Mouse (Mus musculus) stomach, embryonic 14.5 days (tissue): ENCODE measurements around the gene Spc24. TPM values are rescaled to one million over a fixed set of nuclear protein-coding genes. Genes with fewer than 3 reads are reported as not detected.
"Not testable (repeated sequence)": the region's sequence is repeated elsewhere in the genome, so short reads cannot be mapped to it uniquely, and the experiment has no call there.

Experiments used
- ATAC-seq: fragments of 200-750 bp; cut with Nextera tagmentation; 2 replicates; pipeline ENCODE4 v1.8.0; 2017; ENCODE audit warnings: low read depth, moderate TSS enrichment; ENCODE audit not compliant: insufficient number of reproducible peaks, insufficient read depth, low FRiP score
- H3K27ac ChIP-seq: fragments of 300-500 bp; sonication (generic); 2 replicates; pipeline ENCODE4 v1.5.1; 2014; ENCODE audit warnings: mild to moderate bottlenecking, low read length, moderate library complexity, mixed read lengths
- H3K27me3 ChIP-seq: fragments of 300-500 bp; sonication (generic); 2 replicates; pipeline ENCODE4 v1.6.1; 2014; ENCODE audit warnings: low read length, control low read depth, mixed read lengths; ENCODE audit not compliant: control insufficient read depth, insufficient read depth
- H3K36me3 ChIP-seq: fragments of 300-500 bp; sonication (generic); 2 replicates; pipeline ENCODE4 v1.6.1; 2014; ENCODE audit warnings: mild to moderate bottlenecking, control low read depth, low read length, moderate library complexity, mixed read lengths; ENCODE audit not compliant: control insufficient read depth, insufficient read depth
- H3K4me1 ChIP-seq: fragments of 300-500 bp; sonication (generic); 2 replicates; pipeline ENCODE4 v1.6.1; 2014; ENCODE audit warnings: low read length, control low read depth, mixed read lengths; ENCODE audit not compliant: control insufficient read depth, insufficient read depth
- H3K4me2 ChIP-seq: fragments of 300-500 bp; sonication (generic); replicated peaks from 2 replicates; pipeline ENCODE4 v1.6.1; 2014; ENCODE audit warnings: low read depth, low read length, control low read depth
- H3K4me3 ChIP-seq: fragments of 300-500 bp; sonication (generic); 2 replicates; pipeline ENCODE4 v1.5.1; 2014; ENCODE audit warnings: low read depth, low read length, control low read depth
- H3K9ac ChIP-seq: fragments of 300-500 bp; sonication (generic); replicated peaks from 2 replicates; pipeline ENCODE4 v1.6.1; 2014; ENCODE audit warnings: low read depth, mild to moderate bottlenecking, control low read depth, low read length, moderate library complexity, mixed read lengths
- H3K9me3 ChIP-seq: fragments of 300-500 bp; sonication (generic); 2 replicates; pipeline ENCODE4 v1.6.1; 2016; ENCODE audit warnings: low read depth, low read length, control low read depth; ENCODE audit not compliant: control insufficient read depth
- WGBS: fragments of 180-500 bp; shearing (Covaris S2); extraction: QIAGEN DNeasy Blood & Tissue Kit; methylation state at CpG from one replicate; pipeline ENCODE4 v1.1.7; 2014; 5-methylcytosine and 5-hydroxymethylcytosine counted together
- polyA plus RNA-seq: library from polyadenylated mRNA; unstranded; fragments of >200 nt; fragmentation: Nextera tagmentation; extraction: Ambion mirVana; gene quantifications from 2 replicates; pipeline ENCODE4 v1.2.1, GENCODE M21; 2014

The Spc24 gene
- polyA plus RNA-seq, 1 experiment from 2014 or later: 111 TPM

DNA sequence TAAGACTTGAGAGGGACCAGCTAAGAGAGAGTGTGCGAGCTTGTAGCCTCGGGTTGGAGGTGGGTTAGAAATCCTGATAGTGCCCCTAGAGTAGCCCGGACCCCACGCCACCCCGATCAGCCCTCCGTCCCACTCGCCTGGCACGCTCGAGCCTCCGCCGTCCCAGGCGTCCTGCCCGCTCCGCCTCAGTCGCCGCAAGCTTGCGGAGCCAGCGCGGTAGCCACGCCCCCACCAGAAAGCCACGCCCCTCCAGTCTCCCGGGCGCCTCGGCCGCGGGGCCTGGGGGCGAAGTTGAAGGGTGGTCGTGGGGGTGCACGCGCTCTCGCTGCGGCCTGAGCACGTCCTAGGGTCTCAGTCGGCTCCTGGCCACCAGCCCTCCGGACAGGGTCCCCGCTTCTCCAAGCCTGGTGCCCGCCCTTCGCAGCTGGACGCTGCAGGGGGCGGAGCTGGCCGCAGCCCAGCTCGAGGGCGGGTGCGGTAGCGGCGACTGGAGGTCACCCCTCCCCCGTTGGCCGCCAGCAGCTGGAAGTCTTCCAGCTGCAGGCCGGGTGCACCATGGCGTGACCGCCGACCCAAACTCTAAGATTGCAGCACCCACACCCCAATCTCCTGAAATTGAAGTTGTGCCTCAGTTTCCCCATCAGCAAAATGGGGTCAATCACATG is 38.4 kb upstream of the Spc24 start, which contains the start of gene Kank2:
Gene Kank2, minus strand, starts transcription at position 400 of the 665 bp plus-strand sequence.
- Histone ChIP-seq H3K27ac (peak within 1 kb of the TSS; percentile 91), H3K4me2 (peak within 1 kb of the TSS; percentile 57), H3K4me1 (peaks cover 25% of the 10 kb centered on the region), H3K4me3 (peak within 1 kb of the TSS; percentile 58), H3K9ac (peak within 1 kb of the TSS; percentile 68), H3K9me3 (no peaks in the 10 kb centered on the region), H3K27me3 (no peaks in the 10 kb centered on the region), H3K36me3 (peaks cover 36% of the 10 kb centered on the region)
- ATAC-seq: peak; percentile 82
- under 1% methylated on average over 52 of the region's 52 CpGs for WGBS

DNA sequence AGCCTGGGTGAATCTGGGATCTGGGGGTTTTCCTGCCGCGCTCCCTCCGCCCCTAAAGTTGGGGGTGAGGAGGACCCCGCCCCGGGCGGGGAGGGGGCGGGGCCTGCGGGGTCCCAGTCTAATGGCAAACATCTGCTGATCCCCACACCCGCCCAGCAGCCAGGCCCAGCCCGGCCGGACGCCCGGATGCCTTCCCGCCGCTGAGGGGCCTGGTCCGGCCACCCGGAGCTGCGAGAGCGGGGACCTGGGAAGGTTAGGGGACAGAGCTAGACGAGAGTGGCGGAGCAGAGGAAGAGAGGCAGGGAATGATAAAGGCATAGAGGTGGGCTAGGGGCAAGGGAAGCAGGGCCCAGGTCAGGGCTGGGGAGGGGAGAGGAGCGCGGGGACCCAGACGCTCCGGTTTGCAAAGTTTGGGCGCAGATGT is 37.8 kb upstream of the Spc24 start:
- peak; percentile 59 for ATAC-seq
- under 1% methylated on average over 24 of the region's 26 CpGs for WGBS
- H3K27me3 ChIP-seq: no peaks in the 10 kb centered on the region
- peak overlapping the region; percentile 68 for H3K9ac ChIP-seq
- H3K27ac ChIP-seq: peak overlapping the region; percentile 91
- H3K9me3 ChIP-seq: no peaks in the 10 kb centered on the region
- H3K4me1 ChIP-seq: peaks cover 28% of the 10 kb centered on the region
- peak overlapping the region; percentile 58 for H3K4me3 ChIP-seq
- peaks cover 41% of the 10 kb centered on the region for H3K36me3 ChIP-seq
- H3K4me2 ChIP-seq: peak overlapping the region; percentile 57

DNA sequence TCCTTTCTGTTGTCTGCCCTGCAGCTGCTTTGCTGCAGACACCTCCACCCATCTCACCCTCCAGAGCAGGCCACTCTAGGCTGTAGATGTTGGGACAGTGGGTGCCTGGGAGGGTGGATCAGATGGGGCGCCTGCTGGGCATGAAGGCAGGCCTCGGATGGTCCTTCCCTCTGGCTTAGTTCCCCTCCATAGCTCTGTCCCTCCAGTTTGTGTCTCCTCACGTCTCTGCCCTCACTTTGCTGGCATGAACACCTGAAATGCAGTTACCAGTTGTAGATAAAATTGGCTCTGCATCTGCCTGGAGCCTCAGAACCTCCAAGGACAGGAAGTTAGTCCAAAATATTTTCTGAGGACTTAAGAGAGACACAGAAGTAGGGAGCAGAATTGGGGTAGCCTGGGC is 36.8 kb upstream of the Spc24 start:
- Histone ChIP-seq H3K4me1 (peaks cover 38% of the 10 kb centered on the region), H3K27ac (peak overlapping the region; percentile 91; the same call in 1 of the 2 replicates), H3K9ac (no peak overlapping the region), H3K4me3 (peak overlapping the region; percentile 58), H3K27me3 (no peaks in the 10 kb centered on the region), H3K9me3 (no peaks in the 10 kb centered on the region), H3K4me2 (peak overlapping the region; percentile 57), H3K36me3 (peaks cover 43% of the 10 kb centered on the region)
- WGBS: 65% methylated on average over 3 of the region's 3 CpGs
- no peak for ATAC-seq

DNA sequence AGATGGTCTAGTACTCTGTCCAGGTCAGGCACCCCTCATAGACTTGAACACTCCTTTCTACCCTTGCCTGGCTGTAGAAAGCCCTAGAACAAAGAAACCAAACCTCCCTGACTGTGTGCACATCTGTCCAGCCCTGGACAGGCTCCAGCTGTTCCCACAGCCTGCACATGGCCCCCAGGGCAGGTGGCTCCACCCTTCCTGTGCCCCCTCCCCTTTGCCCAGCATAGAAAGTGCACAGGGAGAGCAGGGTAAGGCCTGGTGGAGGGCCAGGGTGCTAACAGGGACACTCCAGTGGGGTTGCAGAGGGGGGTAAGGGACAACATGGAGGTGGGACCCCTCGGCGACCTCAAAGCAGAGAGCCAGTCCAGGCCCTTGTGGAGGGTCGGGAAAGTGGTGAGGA is 36.2 kb upstream of the Spc24 start:
- H3K27me3 ChIP-seq: no peaks in the 10 kb centered on the region
- H3K9ac ChIP-seq: peak overlapping the region; percentile 26
- H3K4me2 ChIP-seq: peak overlapping the region; percentile 57
- peak overlapping the region; percentile 58 for H3K4me3 ChIP-seq
- no peak for ATAC-seq
- H3K4me1 ChIP-seq: peaks cover 42% of the 10 kb centered on the region
- H3K36me3 ChIP-seq: peaks cover 40% of the 10 kb centered on the region
- 30% methylated on average over 3 of the region's 3 CpGs for WGBS
- no peaks in the 10 kb centered on the region for H3K9me3 ChIP-seq
- H3K27ac ChIP-seq: peak overlapping the region; percentile 91; the same call in 1 of the 2 replicates

DNA sequence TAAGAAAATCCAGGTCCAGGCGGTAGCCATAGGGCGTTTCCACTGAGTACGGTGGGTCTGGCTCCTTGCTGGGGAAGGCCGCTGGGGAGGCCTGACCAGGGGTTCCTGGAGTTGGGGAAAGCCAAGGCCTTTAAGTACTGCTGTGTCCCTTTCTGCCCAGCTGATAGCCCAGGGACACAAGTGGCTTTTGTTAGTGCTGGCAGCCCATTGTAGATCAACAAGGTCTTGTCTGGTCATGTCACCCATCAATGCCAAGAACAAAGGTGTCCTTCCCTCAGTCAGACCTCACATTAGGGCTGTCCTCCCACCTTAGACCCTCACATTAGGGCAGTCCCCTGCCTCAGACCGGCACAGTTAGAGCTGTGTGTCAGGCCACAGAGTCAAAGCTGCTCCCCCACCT is 35.5 kb upstream of the Spc24 start:
- peaks cover 42% of the 10 kb centered on the region for H3K4me1 ChIP-seq
- no peak for ATAC-seq
- WGBS: 74% methylated on average over 5 of the region's 5 CpGs
- peak overlapping the region; percentile 26; the same call in 1 of the 2 replicates for H3K9ac ChIP-seq
- H3K4me3 ChIP-seq: peak overlapping the region; percentile 58; the same call in 1 of the 2 replicates
- H3K4me2 ChIP-seq: peak overlapping the region; percentile 57
- no peaks in the 10 kb centered on the region for H3K27me3 ChIP-seq
- H3K9me3 ChIP-seq: no peaks in the 10 kb centered on the region
- H3K27ac ChIP-seq: 0 out of 2 replicates have a peak overlapping the region, but pooled peaks have one; percentile 91
- peaks cover 34% of the 10 kb centered on the region for H3K36me3 ChIP-seq

DNA sequence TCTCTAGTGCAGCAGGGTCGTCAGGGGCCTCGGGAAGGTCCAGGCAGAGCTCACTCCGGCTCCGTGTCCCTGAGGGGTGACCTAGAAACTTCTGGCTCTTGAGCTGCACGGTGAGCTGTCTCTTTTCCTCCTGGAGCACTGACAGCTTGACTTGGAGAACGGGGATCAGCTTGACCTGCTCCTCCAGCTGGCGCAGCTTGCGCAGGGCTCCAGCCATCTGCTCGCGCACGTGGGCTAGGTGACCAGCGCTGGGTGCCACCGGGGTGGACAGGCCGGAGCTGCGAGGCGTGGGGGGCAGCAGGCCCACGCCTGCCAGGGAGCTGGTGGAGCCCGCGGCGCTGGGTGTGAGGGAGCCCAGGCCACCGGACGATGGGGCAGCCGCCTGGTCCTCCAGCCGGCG is 34.8 kb upstream of the Spc24 start:
- no peaks in the 10 kb centered on the region for H3K27me3 ChIP-seq
- H3K4me3 ChIP-seq: no peak overlapping the region
- no peak overlapping the region for H3K4me2 ChIP-seq
- peaks cover 42% of the 10 kb centered on the region for H3K4me1 ChIP-seq
- H3K27ac ChIP-seq: no peak overlapping the region
- H3K36me3 ChIP-seq: peaks cover 39% of the 10 kb centered on the region
- no peak overlapping the region for H3K9ac ChIP-seq
- ATAC-seq: no peak
- no peaks in the 10 kb centered on the region for H3K9me3 ChIP-seq
- 89% methylated on average over 25 of the region's 25 CpGs for WGBS

DNA sequence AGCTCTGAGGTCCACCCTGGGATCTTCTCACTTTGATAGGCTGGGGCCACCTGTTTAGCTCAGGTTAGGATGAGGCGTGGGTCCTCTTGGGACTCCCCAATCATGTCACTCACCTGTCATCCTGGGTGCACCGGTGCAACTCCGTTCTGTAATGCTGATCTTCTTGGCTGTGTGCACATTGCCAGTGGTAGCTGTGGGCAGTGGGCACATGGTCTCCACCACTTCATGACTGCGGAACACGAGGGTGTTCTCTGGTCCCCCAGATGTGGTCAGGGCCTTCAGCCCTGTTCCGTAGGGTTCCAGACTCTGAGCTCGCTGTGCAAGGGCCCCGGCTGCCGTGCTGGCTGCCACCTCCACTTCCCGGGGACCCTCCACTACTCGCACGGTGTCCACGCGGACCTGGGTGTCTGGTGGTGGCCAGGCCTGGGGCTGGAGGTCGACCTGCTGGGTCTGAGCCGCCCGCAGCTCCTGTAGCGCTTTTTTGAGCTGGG is 34.3 kb upstream of the Spc24 start:
- Histone ChIP-seq H3K4me1 (peaks cover 42% of the 10 kb centered on the region), H3K9ac (no peak overlapping the region), H3K4me3 (no peak overlapping the region), H3K36me3 (peaks cover 41% of the 10 kb centered on the region), H3K27ac (no peak overlapping the region), H3K27me3 (no peaks in the 10 kb centered on the region), H3K4me2 (no peak overlapping the region), H3K9me3 (no peaks in the 10 kb centered on the region)
- no peak for ATAC-seq
- WGBS: 94% methylated on average over 18 of the region's 18 CpGs

DNA sequence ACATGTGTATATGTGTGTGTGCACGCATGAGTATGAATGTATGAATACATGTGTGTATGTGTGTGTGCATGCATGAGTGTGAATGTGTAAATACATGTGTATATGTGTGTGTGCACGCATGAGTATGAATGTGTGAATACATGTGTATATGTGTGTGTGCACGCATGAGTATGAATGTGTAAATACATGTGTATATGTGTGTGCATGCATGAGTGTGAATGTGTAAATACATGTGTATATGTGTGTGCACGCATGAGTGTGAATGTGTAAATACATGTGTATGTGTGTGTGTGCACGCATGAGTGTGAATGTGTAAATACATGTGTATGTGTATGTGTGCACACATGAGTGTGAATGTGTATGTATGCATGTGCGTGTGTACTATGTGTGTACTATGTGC is 33.4 kb upstream of the Spc24 start:
- peaks cover 38% of the 10 kb centered on the region for H3K4me1 ChIP-seq

More for the DNA sequence above, 33.4 kb upstream of the Spc24 start:
- ATAC-seq, H3K27me3 ChIP-seq, H3K4me2 ChIP-seq, H3K4me3 ChIP-seq, H3K27ac ChIP-seq, H3K9me3 ChIP-seq, H3K9ac ChIP-seq: not testable (repeated sequence)
- WGBS: 96% methylated on average over 6 of the region's 6 CpGs
- peaks cover 49% of the 10 kb centered on the region for H3K36me3 ChIP-seq
